Mouse (Mus musculus) brain, embryonic 18.5 days (tissue): ENCODE results near the gene Degs2.

ENCODE experiments used
- DNase-seq: peaks from one replicate; pipeline ENCODE4 v3.0.0-alpha.2; 2012; ENCODE audit warnings: low read depth, low spot score

The Degs2 gene

DNA sequence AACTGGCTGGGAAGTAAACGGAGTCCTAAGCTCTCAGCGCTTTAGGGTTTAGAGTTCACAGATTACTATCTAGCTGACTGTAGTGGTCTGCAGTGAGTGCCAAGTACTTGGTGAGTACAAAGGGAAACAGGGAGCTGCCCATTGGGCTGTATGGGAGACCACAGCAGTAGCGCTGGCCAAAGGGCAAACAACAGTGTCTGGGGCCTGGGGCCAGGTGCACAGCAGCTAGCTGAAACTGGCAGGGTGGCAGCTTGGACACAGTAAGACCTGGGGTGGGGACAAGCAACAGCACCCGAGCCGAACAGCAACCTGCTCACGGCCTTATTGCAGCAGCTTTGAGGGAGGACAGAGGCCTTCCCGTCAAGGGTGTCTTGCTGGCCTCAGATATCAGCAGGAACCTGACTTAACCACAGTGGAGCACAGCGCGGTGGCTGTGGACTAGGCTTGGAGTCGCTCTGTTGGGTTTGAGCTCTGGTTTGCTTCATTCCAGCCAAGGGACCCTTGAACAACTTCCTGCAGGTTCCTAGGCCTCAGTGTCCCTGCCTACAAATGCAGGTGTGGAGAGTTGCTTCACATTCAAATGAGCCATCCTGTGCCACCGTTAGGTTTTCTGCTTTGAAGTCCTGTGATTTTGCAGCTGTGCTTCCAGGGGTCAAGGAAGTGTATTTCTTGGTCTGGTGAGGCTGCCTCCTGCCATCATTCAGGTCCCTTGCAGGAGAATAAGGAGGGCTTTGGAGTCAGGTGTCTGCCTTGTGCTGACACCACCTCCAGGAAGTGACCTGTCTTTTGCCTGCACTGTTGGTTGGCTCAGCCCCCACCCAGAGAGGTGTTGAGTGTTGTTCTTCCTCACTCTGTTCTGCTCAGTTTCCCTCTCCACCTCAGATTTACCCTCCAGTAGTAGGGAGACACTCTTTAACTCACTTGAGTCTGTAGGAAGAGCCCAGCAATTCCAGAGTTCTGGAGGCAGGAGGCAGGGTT lies 48.5 kb downstream of the Degs2 start:
- DNase-seq = no peak

DNA sequence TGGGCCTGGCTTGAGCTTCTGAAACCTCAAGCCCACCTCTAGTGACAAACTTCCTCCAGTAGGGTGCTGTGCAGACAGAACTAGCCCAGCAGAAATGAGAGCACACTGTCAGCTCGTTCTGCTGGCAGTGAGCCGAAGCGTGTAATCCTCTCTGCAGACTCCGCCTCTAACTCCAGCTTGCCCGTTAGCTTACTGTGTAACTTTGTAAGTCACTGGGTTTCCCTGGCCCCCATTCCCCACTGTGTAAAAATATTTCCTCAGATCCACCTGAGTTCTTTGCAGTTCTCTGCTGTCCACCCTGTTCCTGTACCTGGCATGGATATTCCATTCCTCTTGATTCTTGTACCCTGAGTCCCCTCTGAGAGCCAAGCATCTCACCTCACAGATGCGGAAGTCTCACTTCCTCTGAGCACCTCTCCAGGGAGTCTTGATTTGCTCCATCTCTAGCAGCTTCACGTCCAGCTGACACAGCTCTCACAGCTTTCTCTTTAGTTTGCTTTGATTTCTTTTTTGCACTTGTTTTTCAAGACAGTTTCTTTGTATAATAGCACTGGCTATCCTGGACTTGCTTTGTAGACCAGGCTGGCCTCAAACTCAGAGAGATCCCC lies 51.0 kb downstream of the Degs2 start:
- no peak for DNase-seq

DNA sequence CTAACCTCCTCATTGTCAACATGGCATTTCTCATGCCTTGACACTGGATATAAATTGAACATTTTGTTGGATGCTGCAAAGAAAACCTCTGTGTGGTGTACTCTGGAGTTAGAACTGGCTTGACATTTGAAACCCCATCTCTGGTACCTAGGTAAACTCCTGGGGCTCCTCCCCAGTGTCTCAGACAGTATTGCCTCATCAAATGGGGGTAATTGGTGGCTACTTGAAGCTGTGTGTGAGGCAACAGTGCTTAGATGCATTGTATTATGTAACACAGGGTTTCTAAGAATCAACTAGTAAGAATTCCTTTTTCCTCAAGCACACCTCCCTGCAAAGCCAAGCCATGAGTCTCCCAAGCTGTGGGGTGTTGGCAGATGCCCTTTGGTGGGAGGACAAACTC lies 54.3 kb downstream of the Degs2 start:
- DNase-seq = no peak

DNA sequence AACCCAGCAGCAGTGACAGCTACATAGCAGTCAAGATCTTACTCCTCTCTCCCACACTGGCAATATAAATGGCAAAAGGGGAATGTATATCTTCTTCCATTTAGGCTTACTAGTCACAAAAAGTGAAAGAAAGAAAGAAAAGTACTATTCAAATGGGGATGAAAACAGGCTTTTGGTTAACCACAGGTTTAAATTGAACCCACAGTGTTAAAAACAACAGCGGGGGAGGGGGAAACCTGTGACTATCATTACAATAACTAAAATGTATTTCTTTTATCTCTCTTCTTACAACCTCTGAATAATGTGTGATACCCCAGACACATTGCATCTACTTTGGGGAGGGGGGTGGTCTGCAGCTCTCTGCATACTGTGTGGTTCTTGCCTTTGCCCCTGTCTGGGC lies 55.9 kb downstream of the Degs2 start:
- DNase-seq = no peak

DNA sequence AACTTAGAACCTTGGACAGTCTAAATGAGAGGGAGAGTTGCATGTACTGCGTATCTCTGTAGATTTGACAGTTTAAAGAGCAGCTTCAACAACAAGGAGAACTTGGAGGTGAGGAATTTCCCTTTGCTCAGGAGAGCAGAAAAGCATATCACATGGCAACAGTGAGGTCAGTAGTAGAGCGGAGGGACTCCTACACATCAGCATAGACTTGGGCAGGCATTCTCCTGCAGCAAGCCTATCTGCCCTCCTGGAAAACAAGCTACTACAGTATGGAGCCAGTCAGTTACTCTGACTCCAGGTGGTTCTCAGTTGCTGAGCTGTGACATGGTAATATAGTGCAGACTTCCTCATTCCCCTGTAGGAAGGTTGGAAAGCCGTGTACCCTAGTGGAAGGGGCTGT lies 60.1 kb downstream of the Degs2 start:
- no peak for DNase-seq

DNA sequence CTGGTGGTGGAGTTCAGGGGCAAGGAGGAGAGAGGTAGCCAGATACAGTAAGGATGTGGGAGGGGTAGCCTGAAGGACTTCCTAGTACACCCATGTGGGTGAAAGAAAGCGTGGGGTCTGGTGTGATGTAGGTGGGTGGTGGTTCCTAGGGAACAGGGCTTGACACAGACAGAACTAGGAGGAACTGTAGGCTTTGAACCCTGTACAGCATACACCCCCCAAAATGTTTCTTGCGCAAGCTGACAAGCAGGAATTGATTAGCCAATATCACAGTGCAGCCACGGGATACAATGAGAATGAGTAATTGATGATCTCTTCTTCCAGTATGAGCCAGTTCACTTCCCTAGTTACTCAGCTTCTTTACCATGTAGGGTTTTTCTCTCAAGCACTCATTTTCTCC lies 63.0 kb downstream of the Degs2 start:
- no peak for DNase-seq

DNA sequence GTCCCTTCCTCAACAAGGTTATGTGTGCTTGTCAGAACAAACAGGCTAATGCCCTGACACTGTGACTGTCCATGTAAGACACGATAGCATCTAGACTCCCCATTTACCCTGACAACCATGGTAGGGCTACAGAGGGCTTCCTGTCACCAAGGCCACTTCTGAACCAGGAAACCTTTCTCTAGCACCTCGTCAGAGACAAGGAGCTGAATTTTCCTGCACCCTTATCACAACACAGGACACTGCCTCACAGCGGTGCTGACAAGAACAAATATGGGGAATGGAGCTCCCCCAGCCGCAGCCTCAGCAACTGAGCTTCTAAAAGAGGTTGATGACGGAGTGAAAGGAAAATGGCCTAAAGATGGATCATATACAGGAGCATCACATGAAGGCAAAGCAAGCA lies 64.7 kb downstream of the Degs2 start:
- no peak for DNase-seq

DNA sequence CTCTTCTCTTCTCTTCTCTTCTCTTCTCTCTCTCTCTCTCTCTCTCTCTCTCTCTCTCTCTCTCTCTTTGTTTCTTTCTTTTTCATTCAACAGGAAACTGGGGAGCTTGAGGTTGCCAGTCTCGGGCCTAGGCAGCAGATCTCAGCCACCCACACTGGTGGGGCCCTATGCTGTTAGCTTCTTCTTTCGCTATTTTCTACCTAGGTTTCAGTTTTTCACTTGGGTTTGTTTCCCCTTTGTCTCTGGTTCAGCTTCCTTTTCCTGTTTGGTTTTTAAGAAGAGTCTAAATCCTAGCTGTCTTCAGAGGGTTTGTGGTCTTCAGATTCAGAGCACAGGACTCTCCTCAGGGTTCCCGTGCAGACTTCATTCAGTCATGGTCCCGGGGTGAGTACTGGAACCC lies 66.6 kb downstream of the Degs2 start:
- no peak for DNase-seq

DNA sequence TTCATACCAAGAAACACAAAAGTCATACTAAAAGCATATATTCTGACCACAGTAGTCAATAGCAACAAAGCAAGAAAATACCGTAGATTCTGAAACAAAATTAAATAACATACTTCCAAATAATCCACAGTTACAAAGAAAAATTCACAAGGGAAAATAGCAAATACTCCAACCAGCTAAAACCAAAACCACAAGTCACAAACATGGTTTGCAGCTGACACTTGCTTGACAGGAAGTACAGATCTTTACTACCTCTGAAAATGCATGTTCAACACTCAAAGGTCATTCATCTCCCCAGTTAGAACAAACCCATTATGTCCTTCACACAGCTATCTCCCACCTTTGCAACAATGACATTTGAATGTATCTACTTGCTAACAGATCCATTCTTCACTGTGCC lies 68.1 kb downstream of the Degs2 start:
- no peak for DNase-seq

DNA sequence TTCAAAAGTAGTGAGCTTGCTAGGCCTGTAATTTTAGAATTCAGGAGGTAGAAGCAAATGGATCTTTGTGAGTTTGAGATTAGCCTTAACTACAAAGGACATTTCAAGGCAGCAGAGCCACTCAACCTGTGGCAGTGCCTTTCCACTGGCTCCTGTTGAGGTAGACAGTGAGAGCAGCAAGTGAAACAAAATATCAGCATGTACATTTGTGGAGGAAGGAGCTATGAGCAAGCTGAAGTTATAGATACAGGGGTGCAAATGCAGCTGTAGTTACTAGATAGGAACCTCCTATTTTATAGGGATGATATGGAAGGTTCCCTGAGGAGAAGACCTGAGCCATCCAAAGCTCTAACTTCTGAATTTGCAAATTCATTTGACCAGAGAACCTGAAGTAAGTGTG lies 69.6 kb downstream of the Degs2 start:
- DNase-seq = no peak

DNA sequence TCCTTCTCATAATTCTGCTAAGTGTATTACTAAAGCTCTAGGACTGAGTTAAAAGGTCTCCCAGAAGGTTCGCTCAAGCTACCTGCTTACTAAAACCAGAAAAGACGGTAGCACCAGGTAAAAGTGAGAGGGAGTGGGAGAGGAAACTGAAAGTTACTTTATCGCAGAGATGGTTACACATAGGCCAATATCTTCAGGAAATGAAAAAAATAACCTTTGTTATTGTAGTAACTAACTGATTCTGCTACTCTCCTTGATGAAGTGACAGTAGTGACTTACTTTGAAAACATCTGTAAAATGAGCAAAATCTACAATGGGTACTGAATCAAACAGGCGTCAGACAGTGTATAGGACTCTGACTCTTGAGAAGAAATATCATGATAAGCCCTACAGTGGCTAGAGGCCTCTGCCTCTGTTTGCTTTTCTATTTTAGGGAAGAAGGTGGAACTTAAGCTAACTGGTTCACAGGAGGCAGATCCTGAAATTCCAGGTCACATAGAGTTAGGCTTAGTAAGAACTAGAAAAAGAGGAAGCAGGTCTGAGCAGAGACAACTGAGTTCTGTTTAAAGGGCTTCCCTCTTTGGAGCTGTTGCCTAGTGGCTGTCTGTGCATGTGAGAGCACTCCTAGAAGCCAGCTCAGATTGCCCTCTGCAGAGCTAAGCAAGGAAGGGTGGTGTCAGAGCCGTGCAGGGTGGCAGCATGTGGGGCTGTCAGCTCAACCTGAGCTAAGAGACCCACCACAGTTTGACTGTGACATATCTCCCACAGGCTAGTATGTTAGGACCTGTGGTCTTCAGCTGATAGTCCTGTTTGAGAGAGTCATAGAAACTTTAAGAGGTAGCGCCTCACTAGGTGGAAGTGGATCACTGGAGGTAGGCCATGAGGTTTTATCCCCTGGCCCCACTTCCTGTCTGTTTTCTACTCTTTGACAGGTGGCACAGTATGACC lies 71.1 kb downstream of the Degs2 start:
- no peak for DNase-seq

DNA sequence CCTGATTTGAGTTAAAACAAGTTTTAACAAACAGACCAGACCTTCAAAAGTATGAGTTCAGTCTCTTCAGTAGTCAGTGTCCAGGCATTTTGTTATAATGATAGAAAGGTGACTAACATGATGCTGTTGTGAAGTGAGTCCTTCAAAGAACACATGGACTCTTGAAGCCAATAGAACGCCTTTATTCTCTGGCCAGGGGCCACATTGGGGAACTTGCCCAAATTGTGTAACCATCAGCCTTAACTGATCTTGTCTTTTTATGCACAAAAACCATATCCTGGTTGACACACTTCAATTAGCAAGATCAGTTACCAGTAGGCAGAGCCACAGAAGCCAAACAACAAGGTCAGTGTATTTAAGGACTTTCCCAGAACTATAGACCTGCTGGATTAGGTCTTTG lies 72.6 kb downstream of the Degs2 start:
- DNase-seq = no peak
